Mouse (Mus musculus): ENCODE measurements around the gene Tbc1d1.

DNA sequence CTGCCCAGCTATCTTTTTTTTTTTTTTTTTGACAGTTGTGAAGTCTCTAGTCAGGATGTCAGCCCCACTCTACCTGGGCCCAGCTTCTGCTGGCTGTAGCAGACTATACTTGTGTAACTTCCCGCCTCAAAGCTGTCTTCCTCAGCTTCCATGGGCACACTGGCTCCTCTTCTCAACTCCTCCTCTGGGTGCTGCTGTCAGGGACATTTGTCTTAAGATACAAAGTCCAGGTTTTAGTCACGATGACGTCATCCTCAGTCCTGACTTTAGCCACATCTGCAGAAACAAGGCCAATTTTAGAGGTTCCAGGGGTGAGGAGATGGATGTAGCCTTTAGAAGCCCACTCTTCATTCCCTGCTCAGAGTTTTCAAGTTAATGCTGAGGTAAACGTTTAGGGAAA, 167.2 kb downstream of the Tbc1d1 start:
- TF ChIP-seq CTCF (IDR thresholded peaks at IDR 0.05; ENCODE audit: extremely low read depth, insufficient read length, insufficient replicate concordance, low read depth, low read length) (no peak), POLR2A (IDR thresholded peaks at IDR 0.05; ENCODE audit: low read depth, low read length) (no peak)

All from small intestine, adult 2 months (tissue).